17 mouse cellular contexts compared by ENCODE assay signal in genomic region chr9:47134479-47134878, GRCm38 (mm10).
"Had no signal": no experiment of that assay in that cellular context is flagged by ENCODE, and none has a peak within 500 bp of the region (broad histone marks: within the 10 kb centered on the region; RNA-seq: fewer than 3 reads in every experiment).

No protein-coding gene starts in this region.

- ATAC-seq: intestine, postnatal 0 days; midbrain, embryonic 15.5 days had no signal

- H3K36me3 ChIP-seq: limb, embryonic 12.5 days; lung, embryonic 15.5 days; midbrain, embryonic 15.5 days; neural tube, embryonic 12.5 days; stomach, embryonic 15.5 days had no signal

- H3K9ac ChIP-seq: limb, embryonic 12.5 days; lung, embryonic 15.5 days; midbrain, embryonic 15.5 days; neural tube, embryonic 12.5 days; stomach, embryonic 15.5 days had no signal

- H3K4me2 ChIP-seq: limb, embryonic 12.5 days; lung, embryonic 15.5 days; midbrain, embryonic 11.5 days; midbrain, embryonic 15.5 days; neural tube, embryonic 12.5 days; stomach, embryonic 15.5 days had no signal

- H3K27me3 ChIP-seq: limb, embryonic 12.5 days; lung, embryonic 15.5 days; megakaryocyte, embryonic 14.5 days; midbrain, embryonic 15.5 days; neural tube, embryonic 12.5 days; stomach, embryonic 15.5 days had no signal

- H3K27ac ChIP-seq: limb, embryonic 12.5 days; lung, embryonic 15.5 days; macrophage; midbrain, embryonic 15.5 days; neural tube, embryonic 12.5 days; stomach, embryonic 15.5 days had no signal

- DNase-seq: kidney, adult 8-10 months; kidney, postnatal 25 days; lung, postnatal 14 days; retina, postnatal 1 day; right cerebral cortex, postnatal 4 days; spleen, adult 18-20 months; thymus, adult 2 months; thymus, postnatal 36 days had no signal

- H3K4me1 ChIP-seq: limb, embryonic 12.5 days; lung, embryonic 15.5 days; megakaryocyte, embryonic 14.5 days; midbrain, embryonic 15.5 days; neural tube, embryonic 12.5 days; stomach, embryonic 15.5 days had no signal

- H3K4me3 ChIP-seq: limb, embryonic 12.5 days; lung, embryonic 15.5 days; megakaryocyte, embryonic 14.5 days; midbrain, embryonic 15.5 days; neural tube, embryonic 12.5 days; stomach, embryonic 15.5 days had no signal

- H3K9me3 ChIP-seq: limb, embryonic 12.5 days; lung, embryonic 15.5 days; midbrain, embryonic 15.5 days; neural tube, embryonic 12.5 days; stomach, embryonic 15.5 days had no signal
